Mouse (Mus musculus): ENCODE data around the gene Rpf2. TPM values are rescaled to one million over a fixed set of nuclear protein-coding genes. Genes with fewer than 3 reads are reported as not detected.

The Rpf2 gene
- total RNA-seq, 1 experiment from 2014 or later, result 26.2 TPM

Other genes starting within 250 kb of the Rpf2 start
- gene Mfsd4b1, start 221.8 kb downstream of the Rpf2 start, total RNA-seq (2021), result 4.1 and 6.8 TPM in 2 replicates
- gene Slc16a10, start 104.8 kb downstream of the Rpf2 start, total RNA-seq (2021), result 24.6 and 29.7 TPM in 2 replicates
- 56.8 and 65.8 TPM in 2 replicates for gene Gtf3c6, start 11.1 kb upstream of the Rpf2 start, total RNA-seq (2021)
- 37.1 and 39.0 TPM in 2 replicates for gene Amd1, start 55.1 kb upstream of the Rpf2 start, total RNA-seq (2021)
- 10.9 and 14.5 TPM in 2 replicates for gene Cdk19, start 92.5 kb upstream of the Rpf2 start, total RNA-seq (2021)

All from adrenal gland, postnatal 14 days (tissue).